Mouse (Mus musculus) neutrophil, adult 5-6 weeks (primary cell): Measurements from ENCODE around the gene Pls3. TPM values are rescaled to one million over a fixed set of nuclear protein-coding genes. Genes with fewer than 3 reads are reported as not detected.

Experiments used
- ATAC-seq: fragments of 151-379, 151-347 bp; 2 replicates; pipeline ENCODE4 v1.8.0; 2017; ENCODE audit warnings: mild to moderate bottlenecking, moderate TSS enrichment; ENCODE audit not compliant: insufficient number of reproducible peaks, poor library complexity, low FRiP score, severe bottlenecking; ENCODE audit errors: extremely low read depth
- total RNA-seq: library from RNA; stranded (forward); fragments of 200-1000 nt; gene quantifications from 2 replicates; pipeline ENCODE4 v1.2.3, GENCODE M21; 2017

Gene Pls3
- 0.61 and 1.4 TPM in 2 replicates for total RNA-seq

- ATAC-seq: no peak
Observed at GRCm38 (mm10) chrX:75874332-75875291, at the start of gene Pls3. TSS of gene Pls3 (minus strand) at chrX:75875182.

GRCm38 (mm10) chrX:75895716-75896115 lies 20.7 kb upstream of the Pls3 start:
- no peak for ATAC-seq

- ATAC-seq: no peak
Observed at GRCm38 (mm10) chrX:75875566-75875965, 584 bp upstream of the Pls3 start.

DNA sequence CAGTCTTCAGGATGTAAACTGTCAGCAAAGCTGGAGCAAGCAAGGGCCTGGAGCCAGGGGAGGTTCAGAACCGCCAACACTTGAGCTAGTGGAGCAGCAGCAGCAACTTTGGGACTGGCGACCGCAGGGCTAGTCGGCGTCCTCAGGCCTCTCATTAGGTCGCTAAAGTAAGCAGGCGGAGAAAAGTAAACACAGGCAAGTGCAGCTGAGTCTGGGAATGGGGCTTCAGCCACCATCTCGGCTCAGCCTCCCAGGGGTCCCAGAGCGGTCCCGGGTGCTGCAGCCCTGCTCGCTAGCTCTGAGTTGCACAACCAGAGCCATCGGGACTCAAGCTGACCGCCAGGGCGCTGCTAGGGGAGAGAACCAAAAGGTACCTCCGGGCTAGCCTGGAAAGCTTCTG lies 1.2 kb downstream of the Pls3 start:
- ATAC-seq: no peak

DNA sequence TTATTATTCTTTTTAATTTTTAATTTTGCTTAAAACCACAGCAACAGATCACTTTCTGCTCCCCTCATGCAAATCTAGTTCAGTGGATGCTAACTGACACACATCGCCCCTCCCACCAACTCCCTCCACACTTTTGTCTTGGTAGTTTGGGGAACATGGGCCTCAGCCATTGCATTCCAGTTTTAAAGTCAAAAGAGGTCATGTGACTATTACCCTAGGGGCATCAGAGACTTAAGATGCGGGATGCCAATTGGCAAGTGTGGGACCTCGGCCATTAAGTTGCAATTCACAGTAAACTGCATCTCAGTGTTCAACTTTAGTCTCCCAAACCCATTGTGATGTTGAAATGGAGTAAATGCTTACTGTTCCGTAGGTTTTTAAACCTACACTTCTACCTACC lies 1.7 kb downstream of the Pls3 start:
- ATAC-seq: no peak

GRCm38 (mm10) chrX:75871855-75872254 lies 3.1 kb downstream of the Pls3 start:
- no peak for ATAC-seq

GRCm38 (mm10) chrX:75861715-75862114 lies 13.3 kb downstream of the Pls3 start:
- no peak for ATAC-seq

DNA sequence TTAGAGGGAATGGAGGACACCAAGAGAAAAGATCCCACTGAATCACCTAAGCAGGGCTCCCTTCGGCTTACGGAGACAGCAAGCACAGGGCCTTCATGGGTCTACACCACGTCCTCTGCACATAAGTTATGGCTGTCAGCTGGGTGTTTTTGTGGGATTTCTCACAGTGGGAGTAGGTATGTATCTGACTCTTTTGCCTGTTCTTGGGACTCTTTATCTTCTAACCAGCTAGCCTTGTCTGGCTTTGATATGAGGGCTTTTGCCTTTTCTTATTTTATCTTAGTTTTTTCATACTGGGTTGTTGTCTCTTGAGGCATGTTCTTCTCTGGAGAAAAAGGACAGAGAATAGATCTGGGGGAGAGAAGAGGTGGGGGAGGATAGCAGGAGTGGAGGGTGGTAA lies 20.7 kb downstream of the Pls3 start:
- ATAC-seq: no peak

DNA sequence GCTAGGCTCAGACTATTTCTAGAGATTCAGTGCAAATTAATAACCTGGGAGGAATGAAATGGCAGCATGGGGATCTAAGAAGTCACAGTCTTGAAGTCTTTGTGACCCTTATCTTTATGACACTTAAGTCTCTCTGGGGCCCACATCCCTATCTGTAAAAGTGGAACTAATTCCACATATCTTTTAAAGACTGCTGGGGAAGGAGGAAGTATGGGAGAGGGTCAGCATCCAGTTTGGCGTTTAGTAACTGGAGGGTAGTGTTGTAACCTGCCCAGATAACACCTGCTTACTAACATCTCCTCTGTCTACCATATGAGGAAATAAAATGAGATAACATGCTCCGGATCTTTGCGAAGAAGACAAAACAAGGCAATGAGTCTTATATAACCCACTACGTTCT lies 30.7 kb downstream of the Pls3 start:
- no peak for ATAC-seq

DNA sequence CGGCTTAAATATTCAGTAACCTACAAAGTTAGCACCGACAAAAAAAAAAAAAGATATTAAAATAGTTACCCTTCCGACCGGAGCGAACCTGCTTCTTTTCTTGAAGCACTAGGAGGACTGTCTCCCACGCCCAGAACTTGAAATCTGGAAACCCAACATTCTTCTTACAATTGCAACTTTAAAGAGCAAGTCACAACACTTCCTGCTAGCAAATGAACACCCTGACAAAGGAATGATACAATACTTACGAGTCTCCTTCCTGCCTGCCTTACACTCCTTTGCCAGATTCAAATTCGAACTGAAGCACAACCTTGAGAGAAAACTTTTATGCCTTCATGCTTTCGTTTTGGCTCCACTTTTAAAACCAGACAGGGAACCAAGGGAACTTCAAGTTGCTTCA lies 32.1 kb downstream of the Pls3 start:
- ATAC-seq: no peak

GRCm38 (mm10) chrX:75842120-75842519 lies 32.9 kb downstream of the Pls3 start:
- no peak for ATAC-seq

DNA sequence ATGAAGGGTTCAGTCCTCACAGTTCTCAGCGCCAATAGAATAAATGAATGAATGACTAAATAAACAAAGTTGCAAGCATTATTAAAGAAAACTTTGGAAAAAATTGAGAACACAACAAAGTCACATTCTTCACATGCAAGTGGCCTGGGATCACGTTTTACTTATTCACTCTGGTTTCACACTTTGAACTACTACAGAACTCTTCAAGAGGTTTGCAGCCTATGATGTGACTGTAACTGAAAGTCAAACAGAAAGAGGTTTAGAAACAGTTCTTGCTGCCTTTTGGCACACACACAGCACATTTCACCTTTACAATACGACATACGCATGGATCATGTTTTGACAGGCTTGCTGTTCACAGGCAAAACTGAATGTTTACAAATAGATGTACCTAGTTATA lies 34.7 kb downstream of the Pls3 start:
- no peak for ATAC-seq

DNA sequence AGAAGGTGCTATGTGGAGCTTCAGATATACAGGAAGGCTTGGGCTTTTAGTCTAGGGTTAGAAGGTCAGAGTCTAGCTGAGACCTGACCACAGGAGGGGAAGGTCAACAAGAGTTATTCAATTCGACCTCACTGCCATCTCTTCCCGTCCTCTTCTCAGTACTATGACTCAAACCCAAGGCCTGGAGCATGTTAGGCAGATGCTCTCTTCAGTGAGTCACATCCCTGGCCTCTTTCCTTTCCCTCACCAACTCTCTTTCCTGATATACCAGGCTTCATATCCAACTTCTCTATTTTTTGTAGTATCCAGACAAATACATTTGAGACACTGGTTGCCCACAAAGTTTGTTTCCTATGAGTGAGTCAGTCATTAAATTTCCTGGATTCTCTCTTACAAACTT lies 40.1 kb downstream of the Pls3 start:
- ATAC-seq: no peak

DNA sequence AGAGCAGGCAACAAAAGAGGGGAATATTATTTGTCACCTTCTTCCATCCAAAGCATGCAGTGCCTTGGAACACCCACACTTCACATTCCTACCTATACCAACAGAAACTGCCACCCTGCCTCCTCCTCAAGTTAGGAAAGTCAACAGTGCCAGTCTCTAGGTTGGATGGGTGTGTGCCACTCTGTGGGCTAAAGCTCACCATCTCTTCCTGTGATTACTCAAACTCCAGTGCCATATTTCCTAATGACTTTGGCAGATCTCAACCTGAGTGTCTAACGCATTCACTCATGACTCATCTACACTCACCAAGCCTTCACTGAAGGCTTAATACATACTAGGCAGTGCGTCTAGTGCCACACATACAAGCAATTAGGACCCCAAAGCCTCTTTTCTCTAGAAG lies 40.7 kb downstream of the Pls3 start:
- no peak for ATAC-seq

- no peak for ATAC-seq
Observed at GRCm38 (mm10) chrX:75833006-75833641, 41.9 kb downstream of the Pls3 start.

GRCm38 (mm10) chrX:75829867-75830255 lies 45.1 kb downstream of the Pls3 start:
- ATAC-seq: no peak

- no peak for ATAC-seq
Observed at GRCm38 (mm10) chrX:75829240-75829866, 45.6 kb downstream of the Pls3 start.

DNA sequence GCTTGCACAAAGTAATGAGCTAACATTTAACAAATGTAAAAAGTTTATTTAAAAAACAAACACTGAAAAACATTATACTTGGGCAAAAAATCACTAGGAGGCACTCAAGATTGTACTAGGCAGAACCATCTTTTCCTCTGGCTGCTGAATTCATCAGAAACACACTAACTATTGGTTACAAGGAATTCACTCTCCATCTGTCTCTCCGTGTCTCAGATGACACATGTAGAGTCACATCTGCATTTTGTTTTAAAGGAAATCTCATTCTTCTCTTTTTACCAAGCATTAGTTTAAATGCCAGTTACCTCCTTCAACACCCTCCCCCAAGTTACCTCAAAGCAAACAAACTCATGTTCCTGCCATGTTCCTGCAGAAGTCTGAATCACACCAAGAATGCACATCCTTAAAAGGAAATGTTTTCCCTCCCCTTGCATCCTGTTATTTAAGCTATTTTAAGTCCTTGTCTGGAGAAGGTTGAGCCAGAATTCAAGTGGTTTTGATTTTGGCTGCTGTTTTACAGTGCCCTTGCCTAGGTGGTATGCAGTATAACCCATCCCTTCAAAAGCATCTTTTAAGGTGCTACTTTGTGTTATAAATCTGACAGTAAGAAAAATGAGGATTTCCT lies 56.2 kb downstream of the Pls3 start:
- no peak for ATAC-seq

DNA sequence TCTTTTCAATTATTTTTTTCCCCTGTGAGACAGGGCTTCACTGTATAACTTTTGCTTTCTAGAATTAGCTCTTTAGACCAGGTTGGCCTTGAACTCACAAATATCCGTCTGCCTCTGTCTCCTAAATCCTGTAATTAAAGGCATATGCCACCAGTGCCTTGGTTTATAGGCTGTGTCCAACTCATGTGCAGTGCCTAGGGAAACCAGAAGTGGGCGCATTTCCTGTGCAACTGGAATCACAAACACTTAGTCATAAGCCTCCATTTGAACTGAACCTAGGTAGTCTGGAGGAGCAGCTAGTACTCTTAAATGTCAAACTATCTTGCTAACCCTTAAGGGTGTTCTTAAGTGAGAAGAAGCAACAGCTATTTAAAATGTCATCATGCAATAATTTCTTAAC lies 60.0 kb downstream of the Pls3 start:
- ATAC-seq: no peak
